Comparison of ENCODE assay signal across 8 mouse cellular contexts in genomic region chr11:116198132-116198531, GRCm38 (mm10). TPM values are rescaled to one million over a fixed set of nuclear protein-coding genes. Genes with fewer than 3 reads are reported as not detected.
DNase-seq lines count a peak whose midpoint lies in the region; ATAC-seq and TF ChIP-seq lines count a peak whose summit lies in the region.

No protein-coding gene starts in this region.

- no peak for TF ChIP-seq CTCF in olfactory bulb, adult 2 months (IDR thresholded peaks at IDR 0.05; ENCODE audit: insufficient read depth, low read depth, low read length)

- H3K4me1 ChIP-seq in lung, embryonic 15.5 days: peaks cover 15% of the 10 kb centered on the region
- H3K4me1 ChIP-seq in embryonic facial prominence, embryonic 15.5 days: peaks cover 26% of the 10 kb centered on the region
- peaks cover 13% of the 10 kb centered on the region for H3K4me1 ChIP-seq in limb, embryonic 10.5 days
- H3K4me1 ChIP-seq in olfactory bulb, adult 2 months (ENCODE audit: control insufficient read depth, insufficient read depth, low read length): peaks cover 11% of the 10 kb centered on the region; the same call in 1 of the 2 replicates

- ATAC-seq in lung, embryonic 15.5 days (ENCODE audit: borderline replicate concordance, extremely low read depth, low FRiP score, low TSS enrichment): no peak
- no peak for ATAC-seq in embryonic facial prominence, embryonic 15.5 days (ENCODE audit: insufficient number of reproducible peaks, low FRiP score, low TSS enrichment, low read depth)

- no peak for TF ChIP-seq POLR2A in olfactory bulb, adult 2 months (IDR thresholded peaks at IDR 0.05; ENCODE audit: insufficient read depth, low read depth, low read length)

- H3K4me2 ChIP-seq in lung, embryonic 15.5 days: peak overlapping the region; percentile 75
- H3K4me2 ChIP-seq in embryonic facial prominence, embryonic 15.5 days (replicated peaks): peak overlapping the region; percentile 69

- H3K27ac ChIP-seq in lung, embryonic 15.5 days: peak overlapping the region; percentile 90
- peak overlapping the region; percentile 98 for H3K27ac ChIP-seq in embryonic facial prominence, embryonic 15.5 days (replicated peaks)
- H3K27ac ChIP-seq in limb, embryonic 10.5 days: peak overlapping the region; percentile 97
- peak overlapping the region; percentile 87 for H3K27ac ChIP-seq in olfactory bulb, adult 2 months (ENCODE audit: insufficient read depth, low read depth, low read length)

- peak overlapping the region; percentile 65 for H3K9ac ChIP-seq in lung, embryonic 15.5 days
- peak overlapping the region; percentile 88 for H3K9ac ChIP-seq in embryonic facial prominence, embryonic 15.5 days

- WGBS in lung, embryonic 15.5 days: 16% methylated on average over 13 of the region's 13 CpGs
- WGBS in embryonic facial prominence, embryonic 15.5 days: 19% methylated on average over 13 of the region's 13 CpGs
- WGBS in limb, embryonic 10.5 days: 28% methylated on average over 13 of the region's 13 CpGs
- WGBS in olfactory bulb, adult 2 months: 6% methylated on average over 13 of the region's 13 CpGs

- H3K27me3 ChIP-seq in lung, embryonic 15.5 days: no peaks in the 10 kb centered on the region
- no peaks in the 10 kb centered on the region for H3K27me3 ChIP-seq in embryonic facial prominence, embryonic 15.5 days
- no peaks in the 10 kb centered on the region for H3K27me3 ChIP-seq in limb, embryonic 10.5 days (ENCODE audit: low read depth, poor library complexity, severe bottlenecking)

- peak overlapping the region; percentile 56 for H3K4me3 ChIP-seq in lung, embryonic 15.5 days
- H3K4me3 ChIP-seq in embryonic facial prominence, embryonic 15.5 days (replicated peaks): peak overlapping the region; percentile 89
- H3K4me3 ChIP-seq in limb, embryonic 10.5 days: peak overlapping the region; percentile 77
- H3K4me3 ChIP-seq in olfactory bulb, adult 2 months (ENCODE audit: insufficient read depth, low read depth, low read length): peak overlapping the region; percentile 91

- no peaks in the 10 kb centered on the region for H3K9me3 ChIP-seq in lung, embryonic 15.5 days
- no peaks in the 10 kb centered on the region for H3K9me3 ChIP-seq in embryonic facial prominence, embryonic 15.5 days (replicated peaks)
- no peaks in the 10 kb centered on the region for H3K9me3 ChIP-seq in limb, embryonic 10.5 days (replicated peaks)

- peaks cover 5% of the 10 kb centered on the region; the same call in 1 of the 2 replicates for H3K36me3 ChIP-seq in lung, embryonic 15.5 days
- H3K36me3 ChIP-seq in embryonic facial prominence, embryonic 15.5 days: peaks cover 20% of the 10 kb centered on the region; the same call in 1 of the 2 replicates
- H3K36me3 ChIP-seq in limb, embryonic 10.5 days: peaks cover 9% of the 10 kb centered on the region; the same call in 1 of the 2 replicates

- DNase-seq in lung, postnatal 10 days: no peak
- DNase-seq in limb, embryonic 10.5 days (ENCODE audit: low spot score): no peak
- no peak for DNase-seq in thymus, postnatal 36 days
- DNase-seq in gastrocnemius, postnatal 25 days: no peak
- no peak for DNase-seq in frontal cortex, postnatal 25 days (ENCODE audit: low spot score in 2 of 2)

RNA-seq across cellular contexts. Expression of gene Ten1, which starts 0.5 kb away (rescaled TPM):
- 77.5 and 78.3 TPM in 2 replicates for polyA plus RNA-seq in lung, embryonic 15.5 days (2015; fragmentation: Nextera tagmentation; extraction: Ambion mirVana)
- polyA plus RNA-seq in embryonic facial prominence, embryonic 15.5 days (2015; fragmentation: Nextera tagmentation; extraction: Ambion mirVana): 81.0 and 86.7 TPM in 2 replicates
- 61.5 and 65.4 TPM in 2 replicates for polyA plus RNA-seq in limb, embryonic 10.5 days (2016; fragmentation: Nextera tagmentation; extraction: Ambion mirVana)
- not detected in 2 replicates for polyA plus RNA-seq in olfactory bulb, adult 2 months (2012; ENCODE audit: insufficient read depth, insufficient read length, low replicate concordance, missing spikeins)
- 10 to 100 TPM; 19.9 to 22.5 TPM for total RNA-seq in gastrocnemius, postnatal 25 days (2021)

RNA-seq across cellular contexts. Expression of gene Acox1, which starts 0.7 kb away (rescaled TPM):
- 19.6 and 21.2 TPM in 2 replicates for polyA plus RNA-seq in lung, embryonic 15.5 days (2015; fragmentation: Nextera tagmentation; extraction: Ambion mirVana)
- polyA plus RNA-seq in embryonic facial prominence, embryonic 15.5 days (2015; fragmentation: Nextera tagmentation; extraction: Ambion mirVana): 29.1 and 31.1 TPM in 2 replicates
- polyA plus RNA-seq in limb, embryonic 10.5 days (2016; fragmentation: Nextera tagmentation; extraction: Ambion mirVana): 13.0 and 16.7 TPM in 2 replicates
- polyA plus RNA-seq in olfactory bulb, adult 2 months (2012; ENCODE audit: insufficient read depth, insufficient read length, low replicate concordance, missing spikeins): not detected in 2 replicates
- total RNA-seq in gastrocnemius, postnatal 25 days (2021): 10 to 100 TPM; 56.1 to 73.6 TPM

RNA-seq across cellular contexts. Expression of gene Fbf1, which starts 30.2 kb away (rescaled TPM):
- polyA plus RNA-seq in lung, embryonic 15.5 days (2015; fragmentation: Nextera tagmentation; extraction: Ambion mirVana): 29.7 and 35.9 TPM in 2 replicates
- polyA plus RNA-seq in embryonic facial prominence, embryonic 15.5 days (2015; fragmentation: Nextera tagmentation; extraction: Ambion mirVana): 36.9 and 44.9 TPM in 2 replicates
- 51.7 and 56.8 TPM in 2 replicates for polyA plus RNA-seq in limb, embryonic 10.5 days (2016; fragmentation: Nextera tagmentation; extraction: Ambion mirVana)
- 87.6 TPM in 1 of 2 replicates, not detected in the other for polyA plus RNA-seq in olfactory bulb, adult 2 months (2012; ENCODE audit: insufficient read depth, insufficient read length, low replicate concordance, missing spikeins)
- total RNA-seq in gastrocnemius, postnatal 25 days (2021): 10 to 100 TPM in 1 of 2 experiments, 1 to 10 TPM in 1; 8.8 to 11.4 TPM

RNA-seq across cellular contexts. Expression of gene Evpl, which starts 39.7 kb away (rescaled TPM):
- polyA plus RNA-seq in lung, embryonic 15.5 days (2015; fragmentation: Nextera tagmentation; extraction: Ambion mirVana): 5.8 and 6.4 TPM in 2 replicates
- polyA plus RNA-seq in embryonic facial prominence, embryonic 15.5 days (2015; fragmentation: Nextera tagmentation; extraction: Ambion mirVana): 28.1 and 28.5 TPM in 2 replicates
- polyA plus RNA-seq in limb, embryonic 10.5 days (2016; fragmentation: Nextera tagmentation; extraction: Ambion mirVana): 1.4 and 1.7 TPM in 2 replicates
- not detected in 2 replicates for polyA plus RNA-seq in olfactory bulb, adult 2 months (2012; ENCODE audit: insufficient read depth, insufficient read length, low replicate concordance, missing spikeins)
- under 1 TPM; 0.05 to 0.13 TPM for total RNA-seq in gastrocnemius, postnatal 25 days (2021)

RNA-seq across cellular contexts. Expression of gene Mrpl38, which starts 59.5 kb away (rescaled TPM):
- polyA plus RNA-seq in lung, embryonic 15.5 days (2015; fragmentation: Nextera tagmentation; extraction: Ambion mirVana): 89.5 and 94.7 TPM in 2 replicates
- polyA plus RNA-seq in embryonic facial prominence, embryonic 15.5 days (2015; fragmentation: Nextera tagmentation; extraction: Ambion mirVana): 86.9 and 93.7 TPM in 2 replicates
- polyA plus RNA-seq in limb, embryonic 10.5 days (2016; fragmentation: Nextera tagmentation; extraction: Ambion mirVana): 116 and 118 TPM in 2 replicates
- not detected in 2 replicates for polyA plus RNA-seq in olfactory bulb, adult 2 months (2012; ENCODE audit: insufficient read depth, insufficient read length, low replicate concordance, missing spikeins)
- 10 to 100 TPM; 48.7 to 50.8 TPM for total RNA-seq in gastrocnemius, postnatal 25 days (2021)
